Mouse (Mus musculus) kidney, postnatal 25 days (tissue): Measurements from ENCODE around the gene Cobl.

Experiments
- DNase-seq, 2 experiments: peaks; one replicate each; pipeline ENCODE4 v3.0.0; 2021; ENCODE audit warnings: mixed read lengths in 2 of 2

Cobl gene

GRCm38 (mm10) chr11:12299701-12300446 is 164.9 kb downstream of the Cobl start:
- DNase-seq, result no peak

- no peak for DNase-seq
Observed at GRCm38 (mm10) chr11:12291654-12291935, 173.2 kb downstream of the Cobl start.

- peak; percentile 58 to 85 for DNase-seq
Observed at GRCm38 (mm10) chr11:12290911-12291653, 173.7 kb downstream of the Cobl start.

GRCm38 (mm10) chr11:12285319-12286021 is 179.3 kb downstream of the Cobl start:
- no peak for DNase-seq

GRCm38 (mm10) chr11:12280711-12281110 is 184.0 kb downstream of the Cobl start:
- peak; percentile 19 to 37 for DNase-seq

GRCm38 (mm10) chr11:12274276-12274675 is 190.5 kb downstream of the Cobl start:
- no peak for DNase-seq

- DNase-seq, result no peak
Observed at GRCm38 (mm10) chr11:12273726-12274125, 191.0 kb downstream of the Cobl start.

- DNase-seq, result no peak
Observed at GRCm38 (mm10) chr11:12258411-12258810, 206.3 kb downstream of the Cobl start.

GRCm38 (mm10) chr11:12257324-12258118 is 207.2 kb downstream of the Cobl start:
- no peak for DNase-seq

GRCm38 (mm10) chr11:12245327-12245915 is 219.3 kb downstream of the Cobl start:
- DNase-seq, result no peak

- no peak for DNase-seq
Observed at GRCm38 (mm10) chr11:12236341-12236740, 228.4 kb downstream of the Cobl start.

- DNase-seq, result no peak
Observed at GRCm38 (mm10) chr11:12234876-12235275, 229.9 kb downstream of the Cobl start.

GRCm38 (mm10) chr11:12234126-12234525 is 230.6 kb downstream of the Cobl start:
- no peak for DNase-seq

- no peak for DNase-seq
Observed at GRCm38 (mm10) chr11:12232743-12233125, 232.0 kb downstream of the Cobl start.

GRCm38 (mm10) chr11:12232041-12232742 is 232.6 kb downstream of the Cobl start:
- peak; percentile 78 to 82 for DNase-seq

GRCm38 (mm10) chr11:12231481-12232035 is 233.2 kb downstream of the Cobl start:
- peak; percentile 67 to 84 for DNase-seq

GRCm38 (mm10) chr11:12229411-12229810 is 235.3 kb downstream of the Cobl start:
- peak; percentile 25 to 53 for DNase-seq

GRCm38 (mm10) chr11:12227343-12227742 is 237.4 kb downstream of the Cobl start:
- DNase-seq, result no peak

GRCm38 (mm10) chr11:12219594-12220530 is 244.9 kb downstream of the Cobl start:
- no peak for DNase-seq

- no peak for DNase-seq
Observed at GRCm38 (mm10) chr11:12216897-12217296, 247.9 kb downstream of the Cobl start.
